Mouse (Mus musculus) lung, postnatal 0 days (tissue): Measurements from ENCODE around the gene Hrh3.

Source experiments
- CTCF ChIP-seq: IDR thresholded peaks from 2 replicates; pipeline ENCODE4 v1.5.1; 2016; ENCODE audit warnings: antibody characterized with exemption, mild to moderate bottlenecking
- EP300 ChIP-seq: IDR thresholded peaks from 2 replicates; pipeline ENCODE4 v1.6.1; 2016; ENCODE audit warnings: antibody characterized with exemption, mild to moderate bottlenecking, control low read depth

- no peak for TF ChIP-seq CTCF
- TF ChIP-seq EP300 = no peak
Observed at GRCm38 (mm10) chr2:180117485-180118194, 13.4 kb upstream of the Hrh3 start.
